Mouse (Mus musculus) frontal cortex, postnatal 36 days (tissue): ENCODE results near the gene Styx.
"Not testable (repeated sequence)": the region's sequence is repeated elsewhere in the genome, so short reads cannot be mapped to it uniquely, and the experiment has no call there.

Experiments used
- DNase-seq, 2 experiments: peaks; one replicate each; pipeline ENCODE4 v3.0.0; 2022; ENCODE audit warnings: low spot score in 2 of 2

Gene Styx

GRCm38 (mm10) chr14:45364211-45365195 lies 13.6 kb downstream of the Styx start:
- no peak for DNase-seq

GRCm38 (mm10) chr14:45365196-45365587 lies 14.3 kb downstream of the Styx start:
- DNase-seq, result no peak

- no peak for DNase-seq
These were observed 27.9 kb downstream of the Styx start for GRCm38 (mm10) chr14:45378771-45379170.

- DNase-seq, result no peak
These were observed 29.9 kb downstream of the Styx start for GRCm38 (mm10) chr14:45380756-45381155.

GRCm38 (mm10) chr14:45382912-45383311 lies 32.0 kb downstream of the Styx start:
- DNase-seq, result no peak

- no peak for DNase-seq
These were observed 34.7 kb downstream of the Styx start for GRCm38 (mm10) chr14:45385596-45385995.

GRCm38 (mm10) chr14:45387480-45387879 lies 36.6 kb downstream of the Styx start:
- no peak for DNase-seq

- DNase-seq, result peak; percentile 88 to 92
These were observed 37.7 kb downstream of the Styx start for GRCm38 (mm10) chr14:45388345-45389181.

- DNase-seq, result no peak
These were observed 38.3 kb downstream of the Styx start for GRCm38 (mm10) chr14:45389194-45389593.

GRCm38 (mm10) chr14:45399836-45400235 lies 48.9 kb downstream of the Styx start:
- no peak for DNase-seq

- DNase-seq, result no peak
These were observed 52.8 kb downstream of the Styx start for GRCm38 (mm10) chr14:45403651-45404050.

GRCm38 (mm10) chr14:45404813-45405212 lies 53.9 kb downstream of the Styx start, which contains the start of gene Gnpnat1:
TSS of gene Gnpnat1 (minus strand) at chr14:45404913.
- DNase-seq, result not testable (repeated sequence)

GRCm38 (mm10) chr14:45416265-45416664 lies 65.4 kb downstream of the Styx start:
- DNase-seq, result no peak

GRCm38 (mm10) chr14:45418553-45418952 lies 67.7 kb downstream of the Styx start:
- no peak for DNase-seq

GRCm38 (mm10) chr14:45419323-45419722 lies 68.4 kb downstream of the Styx start:
- DNase-seq, result no peak

- peak in 1 of 2 experiments; percentile 16 for DNase-seq
These were observed 71.5 kb downstream of the Styx start for GRCm38 (mm10) chr14:45422371-45422770.

- DNase-seq, result peak in 1 of 2 experiments; percentile 54
These were observed 72.3 kb downstream of the Styx start for GRCm38 (mm10) chr14:45423220-45423619.

GRCm38 (mm10) chr14:45430066-45430842 lies 79.4 kb downstream of the Styx start:
- DNase-seq, result no peak

- no peak for DNase-seq
These were observed 81.1 kb downstream of the Styx start for GRCm38 (mm10) chr14:45432003-45432402.

- DNase-seq, result no peak
These were observed 83.3 kb downstream of the Styx start for GRCm38 (mm10) chr14:45434220-45434619.

- DNase-seq, result no peak
These were observed 87.5 kb downstream of the Styx start for GRCm38 (mm10) chr14:45438250-45438930.
